Mouse (Mus musculus) stomach, postnatal 0 days (tissue): ENCODE results near the gene Ptcd3.

Experiments used
- CTCF ChIP-seq: IDR thresholded peaks from 2 replicates; pipeline ENCODE4 v1.5.1; 2016; ENCODE audit warnings: antibody characterized with exemption, low read depth, mild to moderate bottlenecking, moderate library complexity
- EP300 ChIP-seq: optimal IDR thresholded peaks from 2 replicates; pipeline ENCODE3; 2016; ENCODE audit warnings: antibody characterized with exemption

- TF ChIP-seq CTCF (no peak), EP300 (no peak)
Observed at GRCm38 (mm10) chr6:71920752-71921151, 12.2 kb upstream of the Ptcd3 start.
